Mouse (Mus musculus): ENCODE data around the gene Upk3b.

- TF ChIP-seq POLR2A (IDR thresholded peaks at IDR 0.05; ENCODE audit: control insufficient read depth, extremely low read depth, insufficient read depth, low read length, poor library complexity) (no peak), CTCF (IDR thresholded peaks at IDR 0.05; ENCODE audit: borderline replicate concordance, control insufficient read depth, extremely low read depth, insufficient read depth, low read length, poor library complexity) (no peak)
Observed at GRCm38 (mm10) chr5:136084144-136084881, 46.0 kb downstream of the Upk3b start.
